ENCODE assay signal across 17 mouse cellular contexts in the genomic region with DNA sequence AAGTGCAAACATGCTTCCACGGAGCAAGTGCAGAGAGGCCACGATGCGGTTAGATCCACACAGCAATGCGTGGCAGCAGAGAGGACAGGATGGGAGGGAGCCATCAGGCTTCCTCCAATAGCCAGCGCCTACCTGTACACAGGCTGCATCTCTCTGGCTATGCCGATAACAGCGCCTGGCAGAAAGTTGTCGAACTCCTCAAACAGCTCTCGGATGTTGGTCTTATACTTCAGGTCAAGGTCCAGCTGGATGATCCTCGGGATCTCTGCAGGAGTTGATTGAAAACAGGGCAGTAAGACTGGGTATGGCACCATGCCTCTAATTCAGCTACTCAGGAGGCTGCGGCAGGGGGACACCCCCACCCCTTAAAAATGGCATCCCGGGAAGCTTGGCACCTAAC.
DNase-seq lines count a peak whose midpoint lies in the region; ATAC-seq and TF ChIP-seq lines count a peak whose summit lies in the region.
"Had no signal": no experiment of that assay in that cellular context is flagged by ENCODE, and none has a peak within 500 bp of the region (broad histone marks: within the 10 kb centered on the region; RNA-seq: fewer than 3 reads in every experiment).

No protein-coding gene starts in this region.

- 82% methylated on average over 12 of the region's 12 CpGs for WGBS in intestine, embryonic 15.5 days
- 55% methylated on average over 12 of the region's 12 CpGs for WGBS in intestine, postnatal 0 days
- 93% methylated on average over 12 of the region's 12 CpGs for WGBS in hindbrain, embryonic 10.5 days

- no peaks in the 10 kb centered on the region for H3K27me3 ChIP-seq in intestine, embryonic 15.5 days (replicated peaks)
- H3K27me3 ChIP-seq in intestine, postnatal 0 days (replicated peaks; ENCODE audit: control insufficient read depth, insufficient read depth, low read length): no peaks in the 10 kb centered on the region
- no peaks in the 10 kb centered on the region for H3K27me3 ChIP-seq in hindbrain, embryonic 10.5 days (ENCODE audit: insufficient read depth, poor library complexity, severe bottlenecking)
- H3K27me3 ChIP-seq: embryonic facial prominence, embryonic 12.5 days; forebrain, embryonic 12.5 days; heart, embryonic 13.5 days; hindbrain, embryonic 13.5 days; Patski had no signal

- H3K4me1 ChIP-seq in intestine, embryonic 15.5 days (replicated peaks): peaks cover 29% of the 10 kb centered on the region
- H3K4me1 ChIP-seq in intestine, postnatal 0 days (replicated peaks; ENCODE audit: control insufficient read depth, insufficient read depth, low read length): peaks cover 8% of the 10 kb centered on the region
- peaks cover 8 to 37% of the 10 kb centered on the region in 2 experiments for H3K4me1 ChIP-seq in ES-E14 (ENCODE audit: control insufficient read depth in 2 of 2, insufficient read depth in 2 of 2, low read length in 2 of 2, poor library complexity in 1 of 2)
- peaks cover 57% of the 10 kb centered on the region for H3K4me1 ChIP-seq in hindbrain, embryonic 10.5 days (replicated peaks)

- H3K36me3 ChIP-seq in intestine, embryonic 15.5 days: no peaks in the 10 kb centered on the region
- no peaks in the 10 kb centered on the region for H3K36me3 ChIP-seq in intestine, postnatal 0 days (ENCODE audit: control insufficient read depth, insufficient read depth)
- no peaks in the 10 kb centered on the region for H3K36me3 ChIP-seq in ES-E14 (ENCODE audit: control insufficient read depth, insufficient read depth, low read length, poor library complexity, severe bottlenecking)
- H3K36me3 ChIP-seq in hindbrain, embryonic 10.5 days: peaks cover 10% of the 10 kb centered on the region; the same call in 1 of the 2 replicates
- H3K36me3 ChIP-seq: forebrain, embryonic 12.5 days; hindbrain, embryonic 13.5 days had no signal

- ATAC-seq in intestine, embryonic 15.5 days: peak; percentile 24; the same call in 1 of the 2 replicates
- ATAC-seq in intestine, postnatal 0 days: no peak
- ATAC-seq: activated CD4-positive, CD25-positive, alpha-beta regulatory T cell, adult 4 months; forebrain, embryonic 16.5 days; hindbrain, postnatal 0 days; Patski had no signal

- intact Hi-C loops in gastrocnemius, adult 2 months (cut with DNase I): no loop called here

- H3K9me3 ChIP-seq in intestine, embryonic 15.5 days: no peaks in the 10 kb centered on the region
- H3K9me3 ChIP-seq in intestine, postnatal 0 days (ENCODE audit: control insufficient read depth): no peaks in the 10 kb centered on the region
- H3K9me3 ChIP-seq in ES-E14 (ENCODE audit: control insufficient read depth, insufficient read depth, low read depth, low read length): no peaks in the 10 kb centered on the region
- H3K9me3 ChIP-seq in hindbrain, embryonic 10.5 days: no peaks in the 10 kb centered on the region
- H3K9me3 ChIP-seq: embryonic facial prominence, embryonic 12.5 days; forebrain, embryonic 12.5 days; heart, embryonic 13.5 days; hindbrain, embryonic 13.5 days had no signal

- no peak overlapping the region; the same call in 1 of the 2 replicates for H3K4me3 ChIP-seq in gastrocnemius, adult 2 months
- no peak overlapping the region for H3K4me3 ChIP-seq in intestine, embryonic 15.5 days (replicated peaks)
- no peak overlapping the region for H3K4me3 ChIP-seq in intestine, postnatal 0 days (ENCODE audit: low read depth, low read length)
- H3K4me3 ChIP-seq in ES-E14 (ENCODE audit: insufficient read depth in 1 of 2, low read depth in 1 of 2, low read length in 2 of 2, poor library complexity in 1 of 2, severe bottlenecking in 1 of 2): no peak overlapping the region
- no peak overlapping the region for H3K4me3 ChIP-seq in hindbrain, embryonic 10.5 days
- H3K4me3 ChIP-seq: embryonic facial prominence, embryonic 12.5 days; forebrain, embryonic 12.5 days; heart, embryonic 13.5 days; hindbrain, embryonic 13.5 days had no signal

- no peak overlapping the region for H3K4me2 ChIP-seq in intestine, embryonic 15.5 days (replicated peaks)
- no peak overlapping the region for H3K4me2 ChIP-seq in intestine, postnatal 0 days (replicated peaks; ENCODE audit: low read depth)
- H3K4me2 ChIP-seq: embryonic facial prominence, embryonic 12.5 days; forebrain, embryonic 12.5 days; heart, embryonic 13.5 days; hindbrain, embryonic 13.5 days had no signal

- in situ Hi-C loops in ES-E14 (cut with MboI; ENCODE audit: low sequenced_read_pairs in 2 of 2, unreplicated experiment in 2 of 2): no loop called here

- no peak overlapping the region for H3K9ac ChIP-seq in intestine, embryonic 15.5 days
- no peak overlapping the region for H3K9ac ChIP-seq in intestine, postnatal 0 days (ENCODE audit: low read depth, low read length)
- no peak overlapping the region; the same call in 1 of the 2 replicates for H3K9ac ChIP-seq in ES-E14 (ENCODE audit: insufficient read depth, low read depth, low read length, poor library complexity, severe bottlenecking)
- H3K9ac ChIP-seq: embryonic facial prominence, embryonic 12.5 days; forebrain, embryonic 12.5 days; heart, embryonic 13.5 days; hindbrain, embryonic 13.5 days had no signal

- no peak for TF ChIP-seq CTCF in gastrocnemius, adult 2 months (IDR thresholded peaks at IDR 0.05)
- TF ChIP-seq CTCF in intestine, postnatal 0 days (IDR thresholded peaks at IDR 0.05; ENCODE audit: low read depth): no peak

- H3K27ac ChIP-seq in gastrocnemius, adult 2 months: peak overlapping the region; percentile 63
- no peak overlapping the region for H3K27ac ChIP-seq in intestine, embryonic 15.5 days
- no peak overlapping the region for H3K27ac ChIP-seq in intestine, postnatal 0 days (ENCODE audit: low read depth, low read length)
- H3K27ac ChIP-seq in ES-E14 (ENCODE audit: insufficient read depth, low read depth, low read length, poor library complexity, severe bottlenecking): 0 out of 2 replicates have a peak overlapping the region, but pooled peaks have one; percentile 8
- H3K27ac ChIP-seq in hindbrain, embryonic 10.5 days: no peak overlapping the region
- H3K27ac ChIP-seq: embryonic facial prominence, embryonic 12.5 days; forebrain, embryonic 12.5 days; heart, embryonic 13.5 days; hindbrain, embryonic 13.5 days; hindbrain, postnatal 0 days had no signal

- DNase-seq in gastrocnemius, adult 2 months: no peak
- DNase-seq in gastrocnemius, adult 18-20 months (ENCODE audit: low spot score): no peak
- DNase-seq in 3T3-L1 (ENCODE audit: low read depth, low spot score) (peak; percentile 25), ES-E14 (ENCODE audit: low read depth, low spot score) (no peak)
- DNase-seq in hindbrain, embryonic 10.5 days (ENCODE audit: low spot score): no peak
- DNase-seq: adrenal gland, postnatal 14 days; gastrocnemius, postnatal 25 days had no signal

TF ChIP-seq in ES-E14, 5 proteins besides CTCF, POLR2A, EP300 and RAD21:
- TF ChIP-seq MAFK (IDR thresholded peaks at IDR 0.05; ENCODE audit: insufficient read depth, low read depth, low read length) (no peak), HCFC1 (IDR thresholded peaks at IDR 0.05; ENCODE audit: borderline replicate concordance, insufficient read depth, low read length) (no peak), CHD2 (IDR thresholded peaks at IDR 0.05; ENCODE audit: low read depth, low read length) (no peak), ZC3H11A (IDR thresholded peaks at IDR 0.05; ENCODE audit: borderline replicate concordance, low read depth, low read length) (no peak)

Comparison
In these comparisons a context has a peak if more than half of its experiments do, and no peak if none do; other contexts are left out.
1. H3K27ac ChIP-seq: peak in gastrocnemius, adult 2 months (single experiment) and ES-E14 (single experiment); none in intestine, embryonic 15.5 days (single experiment), intestine, postnatal 0 days (single experiment) and hindbrain, embryonic 10.5 days (single experiment).